Mouse (Mus musculus) erythroid progenitor cell, adult 5-6 weeks (primary cell): ENCODE data around the gene D1Ertd622e. TPM values are rescaled to one million over a fixed set of nuclear protein-coding genes. Genes with fewer than 3 reads are reported as not detected.

Experiments
- ATAC-seq: replicated peaks from 2 replicates; pipeline ENCODE4 v1.8.0; 2016; ENCODE audit warnings: moderate number of reproducible peaks, mild to moderate bottlenecking, moderate TSS enrichment, inconsistent platforms; ENCODE audit not compliant: poor library complexity, low FRiP score, severe bottlenecking
- total RNA-seq, 2 experiments: library from RNA; stranded (forward) in 1 of 2; stranded (reverse) in 1 of 2; fragments of 150-400 nt in 1 of 2; fragments of 186-747, 209-891 nt in 1 of 2; gene quantifications; 2 replicates each; pipeline versions ENCODE4 v1.2.3 to v1.2.4; 2015 to 2017; ENCODE audit warnings: low replicate concordance in 2 of 2

Gene D1Ertd622e
- 69.6 and 73.5 TPM in 2 replicates for total RNA-seq (2015; ENCODE audit: low replicate concordance)
- total RNA-seq (2017; ENCODE audit: low replicate concordance), result 66.3 and 71.0 TPM in 2 replicates

DNA sequence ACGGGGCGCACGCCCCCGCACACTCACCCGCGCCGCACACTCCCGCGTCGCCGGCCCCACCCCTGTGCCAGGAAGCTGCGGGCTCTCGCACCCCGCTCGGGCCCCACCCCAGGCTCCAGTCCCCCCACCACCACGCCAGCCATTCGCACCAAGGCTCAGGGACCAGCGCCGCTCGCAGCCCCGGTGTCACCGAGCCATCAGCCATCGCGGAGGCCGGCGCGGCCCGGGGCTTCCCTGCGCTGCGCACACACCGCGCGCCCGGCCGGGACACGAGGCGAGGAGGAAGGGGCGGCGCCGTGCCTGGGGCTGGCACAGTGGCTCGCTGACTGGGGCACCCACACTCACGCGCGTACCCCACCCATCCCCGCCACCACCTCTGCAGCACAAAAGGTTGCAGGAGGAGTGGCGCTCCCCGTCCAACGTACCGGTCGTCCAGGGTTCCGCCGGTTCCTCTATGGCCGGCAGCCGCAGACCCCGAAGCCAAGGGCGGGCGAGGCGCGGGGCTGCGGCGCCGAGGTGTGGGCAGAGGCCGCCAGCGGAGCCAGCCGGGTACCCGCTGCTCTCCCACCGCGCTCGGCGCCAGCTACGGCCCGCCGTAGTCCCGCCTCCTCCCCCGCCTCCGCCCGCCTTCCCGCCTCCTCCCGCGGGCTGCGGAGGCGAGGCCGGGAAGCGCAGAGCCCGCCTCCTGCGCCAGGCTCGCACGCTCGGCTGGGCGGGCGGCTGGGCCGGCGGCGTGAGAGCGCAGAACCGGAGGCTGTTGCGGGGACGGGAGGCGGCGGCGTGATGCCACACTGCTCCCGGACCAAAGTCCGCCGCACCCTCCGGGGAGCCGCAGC is at the start of gene D1Ertd622e:
Gene D1Ertd622e, minus strand, starts transcription at position 669 of the 836 bp plus-strand sequence.
- peak; percentile 86 for ATAC-seq

DNA sequence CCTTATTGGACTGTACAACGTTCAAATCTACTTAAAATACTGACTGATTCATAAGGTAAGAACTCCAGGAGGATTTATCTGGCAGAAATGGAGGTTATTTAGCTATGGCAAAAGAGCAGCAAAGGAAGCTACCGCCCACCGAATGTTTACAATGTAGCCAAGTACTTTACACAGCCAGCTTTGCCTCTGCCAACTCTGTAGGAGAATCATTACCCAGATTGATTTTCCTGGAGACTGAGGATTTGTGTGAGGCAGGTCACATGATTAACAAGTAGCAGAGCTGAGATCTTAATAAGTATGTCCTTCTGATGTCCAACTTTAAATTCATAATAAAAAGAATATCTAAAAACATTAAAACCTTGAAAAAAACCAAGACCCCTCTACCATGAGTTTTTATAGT is 48.6 kb upstream of the D1Ertd622e start:
- ATAC-seq, result no peak

DNA sequence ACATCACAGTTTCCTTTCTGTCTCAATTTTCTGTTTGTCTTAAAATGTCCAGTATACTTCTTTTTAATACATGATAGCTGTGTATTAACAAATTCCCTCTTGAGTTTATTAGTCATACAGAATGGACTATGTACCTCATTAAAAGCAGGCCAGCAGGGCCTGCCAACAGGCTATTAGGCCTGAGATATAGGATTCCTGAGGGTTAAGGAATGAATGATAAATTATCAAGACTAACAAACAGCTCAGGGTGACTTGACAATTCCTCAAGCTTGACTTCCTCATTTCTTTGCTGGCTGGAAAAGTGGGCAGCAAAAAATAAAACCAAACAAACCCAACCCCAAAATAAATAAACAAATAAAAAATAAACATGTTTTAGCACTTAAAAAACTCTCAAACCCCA is 43.5 kb upstream of the D1Ertd622e start:
- ATAC-seq, result no peak

DNA sequence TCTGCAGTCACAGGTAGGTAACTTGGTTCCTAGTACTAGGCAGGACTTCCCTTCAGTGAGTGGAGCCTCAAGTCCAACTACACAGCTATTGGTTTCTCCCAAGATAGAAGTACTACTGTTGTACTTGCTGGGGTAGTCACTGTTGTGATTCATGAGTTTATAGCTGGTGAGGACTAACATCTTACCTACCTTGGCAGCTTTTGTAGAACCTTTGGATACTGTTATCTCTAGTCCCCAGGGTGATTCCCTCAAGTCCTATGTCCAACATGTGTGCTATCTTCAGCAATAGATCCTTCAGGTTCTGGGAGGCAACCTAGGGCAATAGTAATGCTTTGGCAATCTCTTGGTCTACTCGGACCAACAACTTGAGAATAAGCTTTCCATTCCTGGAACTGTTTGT is 42.8 kb upstream of the D1Ertd622e start:
- no peak for ATAC-seq

DNA sequence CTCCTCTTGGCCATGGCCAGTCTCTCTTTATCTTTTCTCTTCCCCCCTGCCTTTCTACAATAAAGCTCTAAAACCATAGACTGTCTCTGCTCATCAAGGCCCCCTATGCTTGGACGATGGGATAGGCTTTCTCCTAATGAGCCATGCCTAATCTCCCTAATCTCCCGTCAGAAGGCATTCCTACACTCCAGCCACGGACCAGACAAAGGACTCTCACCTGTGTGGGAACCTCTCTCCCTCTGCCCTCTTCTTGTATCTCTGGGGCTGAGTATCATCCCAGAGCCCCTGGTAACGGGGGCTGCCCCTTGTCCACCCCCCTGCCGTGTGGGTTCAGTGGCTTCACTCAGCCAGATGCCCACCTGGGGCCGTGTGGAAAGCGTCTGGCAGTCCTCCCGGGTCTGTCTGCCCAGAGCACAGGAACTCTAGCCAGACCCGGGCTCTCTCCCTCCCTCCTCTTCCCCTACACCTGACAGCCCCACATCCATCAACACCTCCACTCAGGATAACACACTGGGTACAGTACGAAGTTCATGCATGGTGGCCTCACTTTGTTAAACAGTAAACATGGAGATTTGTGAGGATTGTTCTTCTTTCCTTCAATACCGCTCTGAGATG is 37.2 kb upstream of the D1Ertd622e start:
- ATAC-seq, result no peak

DNA sequence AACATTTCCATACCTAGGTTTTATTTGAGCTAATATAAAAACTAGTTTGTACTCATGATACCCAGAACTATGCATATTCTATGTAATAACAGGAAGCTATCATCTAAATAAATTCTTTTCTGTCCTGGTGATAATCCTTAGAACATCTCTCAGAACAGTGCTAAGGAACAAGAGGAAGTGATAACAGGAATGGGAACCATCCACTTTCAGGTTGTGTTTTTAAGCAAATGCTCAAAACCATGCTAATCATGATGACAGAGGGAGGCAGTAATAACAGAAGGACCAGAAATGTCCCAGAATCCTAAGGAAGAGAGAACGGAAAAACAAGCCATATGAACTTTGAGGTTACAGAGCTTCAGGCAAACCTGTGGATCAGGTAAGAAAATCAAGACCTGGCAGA is 35.4 kb upstream of the D1Ertd622e start:
- ATAC-seq, result no peak

DNA sequence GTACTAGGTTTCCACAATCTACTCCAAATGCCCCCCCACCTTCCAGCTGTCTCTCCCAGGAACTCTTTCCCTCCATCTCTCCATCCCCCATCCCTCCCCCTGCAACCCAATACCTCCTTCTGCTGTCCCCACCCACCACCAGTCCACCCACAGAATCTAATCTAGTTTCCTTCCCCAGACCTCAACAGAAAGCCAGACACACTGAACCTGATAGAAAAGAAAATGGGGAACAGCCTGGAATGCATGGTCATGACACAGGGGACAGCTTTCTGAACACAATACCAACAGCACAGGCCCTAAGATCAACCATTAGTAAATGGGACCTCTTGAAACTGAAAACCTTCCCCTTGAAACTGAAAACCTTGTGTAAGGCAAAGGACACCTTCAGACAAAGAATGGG is 32.0 kb upstream of the D1Ertd622e start:
- ATAC-seq, result no peak

DNA sequence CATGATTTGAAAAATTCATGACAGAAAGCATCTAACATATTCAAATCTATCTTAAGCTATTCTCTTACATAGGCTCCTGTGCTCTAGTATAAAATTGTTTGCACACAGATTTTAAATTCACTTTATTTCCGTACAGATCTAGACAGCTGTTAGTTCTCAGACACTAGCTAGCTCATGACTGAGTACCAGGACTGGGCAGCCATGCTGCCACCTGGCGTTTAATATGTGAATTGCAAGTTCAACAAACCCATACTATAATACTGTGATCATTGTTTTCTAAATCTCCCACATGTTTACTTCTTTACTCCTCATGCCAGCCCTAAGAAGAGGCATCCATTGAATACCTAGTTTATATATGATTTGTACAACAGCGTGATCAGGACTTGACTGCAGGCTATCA is 26.9 kb upstream of the D1Ertd622e start:
- peak; percentile 76; the same call in 1 of the 2 replicates for ATAC-seq

DNA sequence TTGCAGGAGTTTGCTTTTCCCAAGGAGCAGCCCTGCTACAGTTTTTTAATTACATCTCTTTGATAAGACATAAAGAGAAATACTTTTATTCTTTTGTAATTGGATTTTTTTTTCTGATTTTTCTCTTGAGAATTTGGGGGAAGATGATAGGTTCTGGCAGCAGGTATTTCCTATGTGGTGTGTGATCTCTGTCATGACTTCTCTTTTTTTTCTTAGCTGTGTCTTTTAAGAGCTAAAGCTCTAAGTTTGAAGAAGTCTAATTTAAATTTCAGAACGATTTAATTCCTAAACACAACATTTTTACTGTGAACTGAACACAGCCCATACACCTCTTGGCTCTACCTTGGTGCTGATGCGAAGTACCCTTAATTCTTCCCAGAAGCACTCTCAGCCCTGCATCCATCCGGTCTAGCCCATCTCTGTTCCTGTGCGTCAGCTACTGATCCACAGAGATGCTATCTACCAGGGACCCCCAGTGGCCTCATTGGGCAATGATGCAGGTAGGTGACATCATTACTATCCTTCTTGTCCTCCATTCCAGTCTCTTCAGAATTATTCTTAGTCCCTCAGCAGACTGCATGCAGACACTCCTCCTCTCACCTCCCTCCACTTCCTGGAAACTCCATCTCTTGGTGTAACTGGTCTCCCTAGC is 14.8 kb upstream of the D1Ertd622e start:
- no peak for ATAC-seq

DNA sequence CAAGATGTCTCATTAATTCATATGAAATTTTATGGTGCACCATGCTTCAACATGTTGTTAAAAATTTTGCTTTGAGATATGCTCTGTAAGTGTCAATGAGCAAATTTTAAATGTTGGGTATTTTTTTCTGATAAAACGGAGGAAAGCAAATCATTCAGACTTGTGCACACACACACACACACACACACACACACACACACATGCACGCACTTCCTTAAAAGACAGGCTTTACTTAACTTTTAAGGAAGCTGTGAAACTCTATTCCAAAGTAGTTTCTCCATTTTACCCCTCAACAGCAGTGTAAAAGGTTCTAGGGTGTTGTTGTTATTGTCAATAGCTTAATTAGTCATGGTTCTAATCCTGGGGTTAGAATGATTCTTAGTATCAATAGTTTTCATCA is 14.2 kb upstream of the D1Ertd622e start:
- no peak for ATAC-seq

DNA sequence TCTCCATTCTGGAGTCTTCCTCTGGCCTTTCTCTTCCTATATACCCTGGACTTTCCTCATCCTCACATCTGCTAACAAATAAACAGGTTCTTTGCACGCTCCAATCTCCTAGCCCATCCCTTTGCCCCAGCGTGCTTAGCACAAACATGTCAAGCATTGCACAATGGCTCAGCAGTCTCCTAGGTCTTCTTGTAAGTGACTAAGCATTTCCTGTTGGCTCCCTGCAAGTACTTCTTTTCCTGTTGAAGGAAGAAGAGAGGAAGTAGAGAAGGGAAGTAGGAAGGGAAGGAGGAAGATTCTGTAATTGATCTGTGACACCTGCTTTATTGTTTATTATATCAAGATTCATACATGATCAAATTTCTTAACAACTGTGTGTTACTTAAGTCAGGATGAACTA is 11.0 kb upstream of the D1Ertd622e start:
- ATAC-seq, result no peak

DNA sequence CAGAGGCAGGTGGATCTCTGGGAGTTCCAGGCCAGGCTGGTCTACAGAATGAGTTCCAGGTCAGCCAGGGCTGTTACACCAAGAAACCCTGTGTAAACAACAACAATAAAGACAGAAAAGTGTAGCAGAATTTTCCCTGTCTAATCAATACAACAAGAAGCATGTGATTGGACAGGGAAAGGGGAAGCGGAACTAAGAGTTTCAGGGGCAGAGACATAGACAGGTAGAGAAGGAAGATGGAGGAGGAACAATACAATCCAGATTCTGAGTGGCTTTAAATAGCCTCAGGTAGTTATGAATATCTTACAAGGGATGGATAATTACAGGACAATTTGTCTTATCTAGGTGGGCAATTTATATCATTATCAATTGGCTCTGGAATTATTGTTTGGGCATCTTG is 5.4 kb upstream of the D1Ertd622e start:
- no peak for ATAC-seq

DNA sequence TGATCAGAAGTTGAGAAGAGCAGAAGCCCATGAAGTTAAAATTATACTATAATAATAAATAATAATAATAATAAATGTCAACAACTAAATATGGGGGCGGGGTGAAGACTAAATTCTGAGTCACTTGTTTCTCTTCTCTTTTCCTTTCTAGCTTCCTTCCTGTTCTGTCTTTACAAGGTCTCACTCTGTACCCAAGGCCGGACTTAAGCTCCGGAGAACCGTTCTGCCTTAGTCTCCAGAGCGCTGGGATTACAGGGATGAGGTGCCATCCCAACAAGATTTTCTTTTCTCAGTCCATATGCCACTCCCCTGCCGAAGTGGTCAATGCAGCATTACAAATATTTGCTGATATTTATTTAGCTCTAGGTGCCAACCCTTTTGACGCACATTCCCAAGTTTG is 450 bp upstream of the D1Ertd622e start:
- no peak for ATAC-seq

DNA sequence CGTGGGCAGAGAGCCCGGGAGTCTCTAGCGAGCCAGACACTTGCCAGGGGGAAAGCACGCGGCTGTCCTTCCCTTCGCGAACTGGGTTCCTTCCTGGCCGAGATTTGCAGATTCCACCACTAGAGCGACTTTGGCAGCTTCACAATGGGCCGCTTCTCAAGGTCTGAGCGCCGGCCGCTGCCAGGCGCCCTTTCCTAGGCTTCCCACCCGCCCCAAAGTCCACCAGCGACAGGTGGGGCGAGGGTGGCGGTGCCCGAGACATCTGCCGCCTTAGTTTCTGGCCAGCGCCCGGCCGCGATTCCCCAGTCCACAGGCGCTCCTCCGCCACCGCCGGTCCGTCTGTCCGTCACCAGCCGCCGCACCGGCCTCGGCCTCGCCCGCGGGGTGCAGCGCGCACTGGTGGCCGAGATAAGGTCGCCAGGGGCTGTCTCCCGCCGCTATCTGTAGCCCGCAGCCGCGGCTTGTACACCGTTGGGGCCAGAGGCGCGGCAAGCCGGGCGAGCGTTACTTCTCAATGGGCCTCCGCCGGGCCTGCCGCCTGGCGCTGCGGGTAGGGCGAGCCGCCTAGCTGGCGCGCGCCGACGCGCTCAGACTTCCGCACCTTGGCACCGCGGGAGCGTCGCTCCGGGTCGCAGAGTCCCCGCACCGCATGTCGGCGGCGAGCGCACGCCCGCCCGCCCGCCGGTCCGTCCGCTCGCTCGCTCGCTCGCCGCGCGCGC is 1.0 kb downstream of the D1Ertd622e start:
- peak; percentile 84 for ATAC-seq

DNA sequence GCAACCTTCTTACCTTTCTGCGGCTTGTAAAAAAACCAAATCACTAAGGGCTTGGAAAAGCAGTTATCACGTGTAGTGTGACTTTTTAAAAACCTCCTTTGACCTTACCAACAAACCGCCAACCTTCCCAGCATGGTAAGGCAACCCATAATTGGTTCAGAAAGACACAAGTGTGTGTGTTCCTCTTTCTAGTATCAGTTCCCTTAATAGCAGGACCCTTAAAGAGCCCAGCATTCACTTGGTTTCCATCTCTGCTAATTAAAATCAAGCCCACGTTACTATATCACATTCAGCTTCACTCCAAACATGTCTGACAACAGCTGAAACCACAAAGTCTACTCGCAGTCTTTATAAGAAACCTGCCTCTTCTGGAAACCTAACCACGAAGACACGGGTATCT is 2.5 kb downstream of the D1Ertd622e start:
- no peak for ATAC-seq

DNA sequence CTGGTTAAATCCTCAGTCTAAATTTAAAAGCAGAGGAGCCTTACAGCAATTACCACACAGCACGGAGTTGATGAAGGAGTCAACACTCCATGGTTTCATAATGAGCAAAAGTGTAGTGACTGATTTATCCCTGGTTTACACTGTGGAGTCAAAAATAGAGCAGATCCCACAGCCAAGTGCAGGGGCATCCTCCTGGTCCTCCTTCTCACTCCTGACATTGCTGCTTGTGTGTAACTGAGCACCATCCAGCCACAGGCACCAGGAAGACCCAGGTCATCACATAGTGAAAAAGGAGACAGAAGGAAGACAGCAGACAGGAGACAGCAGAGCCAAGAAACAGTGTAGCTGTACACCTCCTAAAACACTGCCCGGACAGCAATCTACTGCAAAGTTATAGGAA is 4.1 kb downstream of the D1Ertd622e start:
- ATAC-seq, result no peak

DNA sequence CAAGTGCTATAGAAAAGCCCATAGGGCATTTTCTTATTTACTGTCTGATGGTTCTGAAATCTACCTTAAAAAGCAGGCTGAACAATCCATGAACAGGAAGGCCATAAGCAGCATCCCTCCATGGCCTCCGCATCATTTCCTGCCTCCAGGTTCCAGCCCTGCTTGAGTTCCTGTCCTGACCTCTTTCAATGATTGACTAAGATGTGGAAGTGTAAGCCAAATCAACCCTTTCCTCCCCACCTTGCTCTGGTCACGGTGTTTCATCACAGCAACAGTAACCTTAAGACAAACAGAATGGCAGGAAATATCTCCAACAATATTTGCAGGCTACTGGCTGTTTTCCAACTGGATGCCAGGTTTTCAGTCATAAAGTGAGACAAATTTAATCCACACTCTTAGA is 4.7 kb downstream of the D1Ertd622e start:
- no peak for ATAC-seq

DNA sequence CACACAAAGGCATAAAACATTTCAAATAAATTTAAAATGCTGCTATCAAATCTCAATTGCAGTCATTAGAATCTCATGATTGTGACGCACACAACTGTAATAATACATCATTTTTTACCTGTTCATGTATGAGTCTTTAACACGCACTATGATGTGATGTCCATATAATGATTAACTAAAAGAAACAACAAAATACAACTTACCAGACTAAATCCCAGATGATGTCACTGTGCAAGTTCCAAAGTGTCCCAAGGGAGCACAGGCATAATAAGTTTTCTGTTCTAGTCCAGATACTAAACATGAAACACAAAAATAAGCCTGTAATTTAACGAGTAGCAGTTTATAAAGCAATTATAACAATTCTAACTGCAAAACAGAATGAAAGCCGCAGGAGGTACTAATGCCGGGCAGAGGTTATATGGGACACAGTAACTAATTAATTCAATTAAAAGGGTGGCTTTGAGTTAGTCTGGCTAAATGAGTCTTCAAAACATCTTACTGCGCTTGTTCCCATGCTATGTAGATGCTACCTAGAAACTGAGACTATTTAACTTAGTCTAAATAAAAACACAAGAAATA is 7.4 kb downstream of the D1Ertd622e start:
- no peak for ATAC-seq

DNA sequence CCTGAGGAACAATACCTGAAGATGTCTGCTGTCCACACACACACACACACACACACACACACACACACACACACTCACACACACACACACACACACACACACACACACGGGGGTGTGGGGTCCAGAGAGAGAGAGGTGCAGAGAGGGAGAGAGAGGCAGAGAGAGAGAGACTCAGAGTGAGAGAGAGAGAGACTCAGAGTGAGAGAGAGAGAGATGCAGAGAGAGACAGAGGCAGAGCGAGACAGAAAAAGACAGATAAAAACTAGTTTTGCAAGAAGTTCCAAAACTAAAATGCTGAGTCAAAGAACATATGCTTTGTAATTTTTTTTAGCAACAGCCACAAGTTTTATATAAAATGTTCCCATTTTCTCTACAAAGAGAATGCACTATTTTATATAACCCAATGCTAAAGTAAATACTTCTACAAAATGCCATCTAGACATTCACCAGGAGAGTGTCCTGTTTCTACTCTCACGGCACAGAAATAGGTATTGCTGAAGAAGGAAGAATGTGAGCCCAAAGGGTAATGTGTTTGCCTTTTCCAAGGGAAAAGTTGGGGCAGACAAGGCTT is 11.2 kb downstream of the D1Ertd622e start:
- ATAC-seq, result no peak

DNA sequence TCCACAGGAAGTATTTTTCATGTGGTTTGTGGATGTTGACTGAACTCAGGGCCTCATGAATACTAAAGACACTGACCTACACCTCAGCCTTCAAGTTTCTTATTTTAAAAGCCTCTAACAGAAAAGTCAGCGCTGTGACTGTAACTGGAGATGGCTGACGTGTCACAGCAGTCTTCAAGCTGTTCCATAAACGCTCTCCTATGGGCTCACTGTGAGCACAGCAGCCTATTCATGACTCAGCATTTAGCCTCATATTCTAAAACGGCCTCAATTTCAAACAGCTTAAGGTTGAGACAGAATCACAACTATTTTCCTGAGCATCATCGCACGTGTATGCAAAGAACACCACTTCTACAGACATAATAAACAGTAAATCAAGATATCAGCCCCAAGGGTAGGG is 11.8 kb downstream of the D1Ertd622e start:
- ATAC-seq, result peak; percentile 84
